Mouse (Mus musculus) adrenal gland, adult 18-20 months (tissue): ENCODE data around the gene Msln. TPM values are rescaled to one million over a fixed set of nuclear protein-coding genes. Genes with fewer than 3 reads are reported as not detected.
"Not testable (repeated sequence)": the region's sequence is repeated elsewhere in the genome, so short reads cannot be mapped to it uniquely, and the experiment has no call there.

Source experiments
- DNase-seq, 2 experiments: peaks; one replicate each; pipeline ENCODE4 v3.0.0; 2021 to 2022; ENCODE audit warnings: low spot score in 2 of 2
- total RNA-seq, 2 experiments: library from RNA; stranded (reverse); gene quantifications; 1 replicate in 1 of 2; 2 replicates in 1 of 2; pipeline ENCODE4 v1.2.3; 2021

The Msln gene
- total RNA-seq, 2 experiments from 2014 or later = 6.5 to 11.5 TPM

DNA sequence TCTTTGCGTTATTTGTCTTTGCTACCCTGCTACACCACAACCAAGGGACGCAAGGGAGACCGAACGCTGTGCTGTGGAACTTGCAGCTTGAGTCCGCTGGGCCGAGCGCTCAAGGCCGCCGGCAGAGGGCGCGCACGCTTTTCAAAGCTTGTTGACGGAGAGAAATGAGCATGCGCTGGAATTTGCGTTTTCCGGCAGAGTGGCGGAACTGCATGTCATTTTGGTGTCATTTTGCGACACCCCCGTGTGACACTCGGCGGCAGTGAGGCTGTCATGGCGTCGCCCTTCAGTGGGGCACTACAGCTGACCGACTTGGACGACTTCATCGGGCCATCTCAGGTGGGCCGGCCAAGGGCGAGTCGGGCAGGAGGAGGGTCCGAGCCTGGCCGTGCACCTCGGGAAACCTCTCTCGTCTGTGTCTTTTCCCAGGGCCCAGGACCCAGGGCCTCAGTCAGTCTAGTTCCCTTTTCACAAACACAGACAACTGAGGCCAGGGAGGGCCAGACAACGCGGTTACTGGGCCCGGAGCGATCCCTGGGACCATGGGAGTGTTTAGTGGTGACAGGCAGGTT is 19.5 kb upstream of the Msln start, which contains the start of gene Narfl:
TSS of gene Narfl (plus strand) at position 228 of the 572 bp plus-strand sequence.
- peak; percentile 99 for DNase-seq

DNA sequence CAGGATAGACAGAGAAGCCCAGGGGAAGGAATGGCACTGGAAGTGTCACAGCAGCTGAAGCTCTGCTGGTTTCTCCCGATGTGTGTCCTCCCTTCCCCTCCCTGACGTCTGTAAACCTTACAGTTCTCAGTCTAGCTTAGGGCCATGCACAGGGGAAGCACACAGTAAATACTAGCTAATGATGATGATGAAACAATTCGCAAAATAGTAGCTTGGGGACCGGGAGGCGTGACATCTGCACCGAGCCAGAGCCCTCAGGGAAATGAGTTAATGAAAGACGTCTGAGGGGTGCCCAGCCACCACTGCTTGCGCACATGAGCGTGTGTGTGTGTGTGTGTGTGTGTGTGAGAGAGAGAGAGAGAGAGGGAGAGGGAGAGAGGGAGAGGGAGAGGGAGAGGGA is 15.2 kb upstream of the Msln start:
- no peak for DNase-seq

DNA sequence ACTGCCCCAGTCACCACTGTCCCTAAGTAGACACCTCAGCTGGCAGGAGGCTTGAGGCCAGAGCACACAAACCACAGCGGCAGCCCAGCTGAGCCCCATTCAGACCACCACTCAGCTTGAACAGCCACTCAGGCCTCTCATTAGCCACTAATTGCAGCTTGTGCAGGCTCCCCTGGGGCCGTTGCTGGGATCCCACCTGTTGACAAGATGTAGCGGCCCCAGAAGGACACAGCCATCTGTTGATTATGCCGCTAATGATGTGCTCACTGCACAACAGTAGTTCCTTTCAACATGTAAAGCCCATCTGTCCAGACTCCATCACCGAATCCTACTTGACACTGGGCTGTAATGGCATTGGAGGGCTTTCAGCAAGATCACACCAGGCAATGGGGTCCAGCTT is 11.7 kb upstream of the Msln start:
- DNase-seq = no peak

DNA sequence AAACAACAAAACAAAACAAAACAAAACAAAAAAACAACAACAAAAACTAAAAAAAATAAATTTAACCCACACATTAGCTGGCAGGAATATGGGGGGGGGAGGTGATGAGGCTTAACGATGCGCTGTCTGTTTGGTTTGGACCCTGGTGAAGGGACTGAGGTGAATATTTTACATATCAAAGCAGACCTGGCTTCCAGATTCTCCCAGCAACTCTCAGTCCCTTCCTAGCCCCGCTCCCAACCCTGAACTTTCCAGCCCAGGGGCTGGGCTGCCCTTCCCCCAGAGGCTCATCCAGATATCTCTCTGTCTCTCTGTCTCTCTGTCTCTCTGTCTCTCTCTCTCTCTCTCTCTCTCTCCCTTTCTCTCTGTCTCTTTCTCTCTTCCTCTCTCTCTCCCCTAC is 8.4 kb upstream of the Msln start:
- DNase-seq = no peak

DNA sequence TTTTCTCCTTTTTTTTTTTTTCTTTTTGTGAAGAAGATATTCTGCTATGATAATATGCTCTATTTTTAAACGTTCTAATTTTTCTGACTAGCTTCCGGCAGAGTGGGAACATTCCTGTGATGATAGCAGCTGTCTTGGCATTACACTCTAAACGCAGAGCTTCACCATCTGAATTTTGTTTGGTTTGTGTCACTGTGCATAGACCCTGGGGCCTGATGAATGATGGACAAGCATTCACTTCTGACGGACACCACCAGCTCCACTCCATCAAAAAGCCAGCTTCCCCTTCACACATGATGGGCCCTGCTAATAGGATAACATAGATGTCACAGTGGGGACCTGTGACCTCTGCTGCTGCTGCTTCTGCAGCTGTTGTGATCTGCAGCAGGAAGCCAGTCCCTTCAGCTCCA is 7.4 kb upstream of the Msln start:
- no peak for DNase-seq

DNA sequence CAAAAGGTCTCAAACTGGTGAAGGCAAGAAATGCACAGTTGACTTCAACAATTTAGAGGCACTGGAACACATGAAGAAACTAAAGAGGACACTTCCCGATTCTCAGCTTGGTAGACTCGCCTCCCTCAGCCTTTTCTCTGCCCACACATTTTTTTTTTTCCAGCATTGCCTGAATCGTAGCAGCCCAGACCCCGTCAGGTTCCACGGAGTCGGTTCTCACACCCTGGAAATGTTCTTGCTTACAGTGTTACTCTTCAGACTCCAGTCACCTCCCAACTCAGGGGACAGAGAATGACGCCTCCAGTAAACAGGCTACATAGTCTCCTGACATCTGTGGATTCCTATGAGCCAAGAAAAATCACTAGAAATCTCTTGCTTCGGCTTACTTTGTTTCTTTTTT is 6.0 kb upstream of the Msln start:
- DNase-seq = no peak

DNA sequence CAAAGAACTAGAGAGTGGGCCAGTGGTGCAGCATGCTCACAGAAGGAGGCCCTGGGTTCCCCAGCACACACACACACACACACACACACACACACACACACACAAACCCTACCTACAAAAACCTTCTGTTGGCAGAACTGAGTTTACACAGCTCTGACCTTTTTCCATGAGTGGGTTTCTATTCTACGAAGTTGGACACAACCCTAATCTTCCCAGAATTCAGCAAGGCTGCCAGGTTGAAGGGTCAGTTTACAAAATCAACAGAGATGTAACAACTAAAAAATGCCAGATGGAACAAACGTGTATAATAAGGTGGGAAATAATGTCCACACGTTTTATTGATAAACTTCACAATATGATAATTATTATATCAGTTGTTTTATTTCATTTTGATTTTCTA is 3.5 kb upstream of the Msln start:
- DNase-seq = no peak

DNA sequence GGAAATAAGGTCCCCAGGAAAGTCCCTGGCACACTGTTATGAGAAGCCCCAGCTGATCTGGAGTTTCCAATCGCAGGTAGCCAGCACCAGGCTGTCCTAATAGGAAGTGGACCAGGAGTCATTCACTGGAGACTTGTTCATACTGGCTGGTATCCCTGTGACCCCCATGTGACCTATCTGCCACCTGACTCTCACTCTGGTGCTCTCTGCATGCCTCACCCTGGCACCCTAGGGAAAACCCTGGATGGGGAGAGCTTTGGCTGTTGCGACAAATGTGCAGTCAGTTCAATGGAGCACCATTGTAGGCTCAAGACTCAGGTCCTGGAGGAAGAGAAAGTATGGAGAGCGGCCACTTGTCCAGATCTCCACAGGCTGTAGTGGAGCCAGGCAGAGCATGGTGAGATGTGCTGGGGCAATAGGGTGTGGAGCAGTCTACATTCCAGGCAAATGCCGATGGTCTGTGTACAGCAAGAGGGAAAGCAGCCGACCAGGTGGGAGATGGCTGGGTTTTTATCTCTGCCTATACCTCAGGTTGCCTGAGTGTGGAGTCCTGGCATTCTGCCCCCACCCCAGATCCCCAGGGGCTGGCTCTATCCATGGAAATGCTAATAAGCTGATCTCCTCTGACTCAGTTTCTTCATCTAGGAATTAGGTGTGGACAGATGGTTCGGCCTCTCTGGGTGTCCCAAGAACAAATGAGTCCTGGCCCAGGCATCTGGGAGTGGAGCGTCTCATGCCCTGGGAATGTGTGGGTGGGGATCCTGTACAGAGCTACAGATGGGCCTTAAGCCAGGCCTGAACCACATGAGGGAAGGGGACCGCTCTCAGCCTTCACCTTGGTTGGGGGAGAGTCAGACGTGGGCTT is 2.4 kb upstream of the Msln start:
- no peak for DNase-seq

DNA sequence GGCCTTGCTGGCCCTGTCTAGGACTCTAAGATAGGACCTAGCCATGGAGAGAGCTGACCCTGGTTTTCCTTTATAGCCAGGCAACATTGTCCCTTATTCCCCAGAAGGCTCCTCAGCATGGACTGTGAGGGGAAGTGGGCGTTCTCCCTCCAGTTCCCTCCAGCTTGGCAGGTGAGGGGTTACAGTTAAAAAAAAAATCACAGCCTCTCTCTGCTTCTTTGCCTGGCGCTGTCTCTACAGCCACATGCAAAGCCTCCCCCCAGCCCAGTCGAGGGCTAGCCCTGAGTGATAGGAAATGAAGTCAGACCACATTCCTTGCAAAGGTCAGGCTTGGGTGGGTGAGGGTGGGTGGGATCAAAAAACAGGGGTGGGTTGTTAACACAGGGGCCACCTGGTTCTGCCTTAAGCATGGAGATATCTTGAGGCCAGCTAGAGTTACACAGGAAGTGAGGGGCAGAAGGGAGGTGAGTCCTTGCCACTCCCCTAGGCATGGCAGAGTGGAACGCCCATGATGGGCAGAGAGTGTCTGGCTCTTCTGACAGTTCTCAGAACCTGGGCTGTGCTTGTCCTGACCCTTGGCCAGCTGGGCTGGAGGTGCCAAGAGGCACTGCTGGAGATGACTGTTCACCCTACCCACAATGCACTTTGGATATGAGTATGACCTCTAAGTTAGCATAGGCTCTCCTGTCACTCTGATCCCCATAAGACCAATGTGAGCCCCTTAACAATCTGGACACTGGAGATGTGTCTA is 1.6 kb upstream of the Msln start:
- no peak for DNase-seq

DNA sequence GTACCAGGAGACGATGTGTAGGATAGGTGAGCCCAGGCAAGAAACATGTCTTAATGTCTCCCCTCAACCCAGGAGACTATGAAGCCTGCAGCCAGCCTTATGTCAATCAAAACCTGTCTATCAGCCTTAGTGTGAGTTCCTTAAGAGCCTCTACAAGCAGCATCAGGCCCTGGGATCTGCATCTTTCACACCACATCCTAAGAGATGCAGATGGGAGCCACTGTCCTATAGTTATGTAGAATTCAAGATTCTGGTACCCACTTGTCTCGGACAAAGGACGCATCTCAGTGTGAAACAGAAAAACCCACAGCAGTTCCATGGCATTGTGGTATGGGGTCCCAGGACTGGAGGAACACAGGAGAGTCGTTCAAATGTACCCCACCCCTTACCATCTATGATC is 908 bp upstream of the Msln start:
- DNase-seq = no peak

DNA sequence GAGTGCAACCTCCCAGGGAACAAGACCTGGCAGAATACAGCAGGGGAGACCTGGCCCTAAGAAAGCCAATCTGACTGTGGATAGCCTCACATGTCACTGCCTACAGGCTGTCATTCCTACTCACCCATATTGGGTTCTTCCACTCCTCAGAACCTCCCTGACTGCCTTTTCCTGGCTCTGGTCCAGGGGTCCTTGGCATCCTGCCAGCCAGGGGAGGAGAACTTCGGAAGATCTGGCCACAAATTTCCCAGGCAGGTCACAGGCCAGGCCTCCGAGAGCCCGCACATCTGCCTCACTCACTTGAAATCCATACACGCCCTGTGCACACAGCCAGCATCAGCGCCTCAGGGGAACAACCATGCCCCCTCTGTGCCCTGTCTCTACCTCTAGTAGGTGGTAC is 2.7 kb downstream of the Msln start:
- peak; percentile 63 to 71 for DNase-seq

DNA sequence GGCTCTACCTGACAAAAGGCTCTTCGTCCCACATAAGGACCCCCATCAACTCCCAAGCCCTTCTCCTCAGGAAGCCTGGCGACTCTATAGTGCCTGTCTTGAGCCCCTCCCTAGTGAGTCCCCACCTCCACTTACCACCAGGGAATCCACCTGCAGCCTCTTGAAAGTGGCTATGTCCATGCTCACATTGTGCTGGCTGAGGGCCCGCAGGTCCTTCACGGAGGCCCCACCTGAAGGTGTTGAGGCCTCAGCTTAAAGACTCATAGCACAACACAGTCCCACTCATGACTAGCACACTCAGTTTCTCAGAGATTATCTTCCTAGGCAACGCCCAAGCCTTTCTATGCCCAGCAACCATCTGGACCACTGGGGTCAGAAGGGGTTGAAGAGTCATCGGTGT is 4.9 kb downstream of the Msln start:
- DNase-seq = no peak

DNA sequence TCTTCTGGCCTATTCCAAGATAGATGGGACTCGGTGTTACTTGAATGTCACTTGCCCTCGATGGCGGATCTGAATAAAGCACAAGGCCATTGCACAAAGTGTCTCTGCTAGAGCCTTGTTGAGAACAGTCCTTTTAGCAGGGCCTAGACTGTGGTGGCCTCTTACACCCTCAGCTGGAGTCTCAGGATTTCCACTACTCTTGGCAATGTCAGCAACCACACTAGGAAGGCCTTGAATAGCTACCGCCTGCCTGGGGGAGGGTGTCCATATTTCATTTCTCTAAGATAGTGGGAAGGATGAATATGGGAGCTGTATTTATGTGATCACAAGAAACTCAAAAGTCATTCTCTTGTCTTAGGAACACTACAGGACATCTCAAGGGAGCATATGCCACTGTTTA is 5.9 kb downstream of the Msln start:
- no peak for DNase-seq

DNA sequence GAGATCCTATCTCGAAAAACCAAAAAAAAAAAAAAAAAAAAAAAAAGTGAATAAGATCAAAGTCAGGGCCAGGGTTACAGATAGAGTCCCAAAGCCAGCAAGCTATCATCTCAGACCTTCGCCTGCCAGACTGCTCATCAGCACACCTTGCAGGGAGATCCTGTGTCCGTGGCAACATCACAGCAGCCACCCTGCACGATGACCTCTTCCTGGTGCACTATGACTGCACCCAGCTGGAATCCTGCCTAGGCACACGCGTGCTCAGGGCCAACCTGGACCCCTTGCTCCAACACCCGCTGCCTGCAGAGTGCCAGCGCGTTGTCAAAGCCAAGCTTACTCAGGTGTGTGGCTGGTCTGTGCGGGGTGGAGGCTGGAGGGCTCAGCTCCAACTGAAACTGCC is 9.9 kb downstream of the Msln start:
- no peak for DNase-seq

DNA sequence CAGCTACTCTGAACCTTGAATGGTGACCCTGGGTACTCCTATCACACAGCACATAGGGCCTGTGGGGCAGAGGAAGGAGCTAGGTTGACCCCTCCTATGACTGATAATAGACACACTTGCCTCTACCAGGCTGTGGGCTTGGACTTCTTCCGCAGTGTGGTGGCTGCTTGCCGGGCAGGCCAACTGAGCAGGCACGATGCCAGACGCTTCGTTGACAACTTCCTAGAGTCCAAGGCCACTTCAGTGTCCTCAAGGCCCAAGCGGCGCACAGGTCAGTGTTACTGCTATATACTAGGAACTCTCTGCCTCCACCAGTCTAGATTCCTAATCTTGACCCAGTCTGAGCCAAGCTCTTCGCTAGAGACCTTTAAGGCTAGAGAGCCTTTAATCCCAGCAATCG is 10.3 kb downstream of the Msln start:
- DNase-seq = peak; percentile 42 to 67

DNA sequence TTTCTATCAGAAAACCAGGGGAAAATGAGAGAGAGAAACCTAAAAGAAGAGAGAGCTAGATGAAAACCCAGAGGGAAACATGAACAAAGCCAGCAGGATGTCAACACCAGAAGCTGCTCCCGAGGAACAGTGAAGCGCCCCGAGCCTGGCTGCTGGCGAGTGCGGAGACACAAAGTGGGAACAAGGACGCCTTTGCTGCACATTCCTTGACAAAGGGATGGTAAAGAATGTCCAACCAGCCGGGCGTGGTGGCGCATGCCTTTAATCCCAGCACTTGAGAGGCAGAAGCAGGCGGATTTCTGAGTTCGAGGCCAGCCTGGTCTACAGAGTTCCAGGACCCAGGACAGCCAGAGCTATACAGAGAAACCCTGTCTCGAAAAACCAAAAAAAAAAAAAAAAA is 12.7 kb downstream of the Msln start:
- not testable (repeated sequence) for DNase-seq

DNA sequence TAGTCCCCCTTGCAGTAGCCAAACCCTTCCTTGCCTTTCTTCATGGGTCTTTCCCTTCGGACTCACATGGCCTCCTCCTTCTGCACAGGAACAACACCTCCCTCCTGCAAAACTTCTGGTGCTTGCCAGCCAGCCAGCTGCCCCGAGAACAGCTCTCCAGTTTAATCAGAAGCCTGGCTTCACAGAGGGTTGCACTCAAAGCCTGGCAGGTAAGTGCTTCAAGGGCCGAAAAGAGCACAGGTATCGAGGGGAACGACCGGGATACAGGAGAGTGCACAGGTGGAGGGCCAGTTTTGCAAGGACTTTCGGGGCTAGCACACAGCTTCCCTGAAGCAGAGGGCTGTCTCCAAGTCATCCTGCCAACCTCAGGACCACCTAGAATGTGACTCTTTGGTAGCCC is 15.3 kb downstream of the Msln start:
- no peak for DNase-seq

DNA sequence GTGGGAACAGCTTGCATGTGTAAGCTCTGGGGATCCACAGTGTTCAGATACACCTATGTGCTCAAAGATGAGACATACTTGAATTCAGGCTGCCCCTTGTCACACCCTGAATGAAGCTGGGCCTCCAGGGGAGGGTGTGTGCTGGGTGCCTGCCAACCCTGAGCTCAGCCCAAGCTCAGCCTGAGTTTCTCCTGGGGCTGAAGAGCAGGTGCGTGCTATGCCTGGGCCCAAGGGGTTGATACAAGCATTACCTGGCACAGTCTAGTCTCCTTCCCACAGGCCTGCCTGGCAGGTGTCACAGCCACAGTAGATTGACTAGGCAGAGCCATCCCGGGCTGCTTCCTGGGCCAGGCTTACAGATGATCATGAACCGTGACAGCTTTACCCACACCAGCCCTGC is 18.4 kb downstream of the Msln start, which contains the start of gene Mslnl:
TSS of gene Mslnl (plus strand) at position 298 of the 400 bp plus-strand sequence.
- no peak for DNase-seq

DNA sequence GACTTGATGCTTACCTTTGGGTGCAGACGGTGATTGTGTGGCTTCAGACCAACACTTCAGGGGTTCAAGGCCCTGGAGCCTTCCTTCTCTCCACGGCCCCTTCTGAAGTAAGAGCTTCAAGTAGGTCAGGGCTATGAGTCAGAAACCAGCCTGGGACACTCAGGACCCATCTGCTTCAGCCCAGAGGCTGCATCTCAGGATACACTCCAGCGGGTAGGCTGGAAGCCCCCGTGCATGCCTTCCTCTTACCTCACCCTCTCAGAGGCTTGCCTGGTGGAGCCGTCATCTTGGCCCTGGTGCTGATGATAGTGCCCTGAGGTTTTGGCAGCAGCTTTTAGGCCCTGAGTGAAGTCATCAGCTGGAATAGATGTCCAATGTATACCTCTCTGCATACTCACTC is 18.9 kb downstream of the Msln start:
- DNase-seq = no peak

DNA sequence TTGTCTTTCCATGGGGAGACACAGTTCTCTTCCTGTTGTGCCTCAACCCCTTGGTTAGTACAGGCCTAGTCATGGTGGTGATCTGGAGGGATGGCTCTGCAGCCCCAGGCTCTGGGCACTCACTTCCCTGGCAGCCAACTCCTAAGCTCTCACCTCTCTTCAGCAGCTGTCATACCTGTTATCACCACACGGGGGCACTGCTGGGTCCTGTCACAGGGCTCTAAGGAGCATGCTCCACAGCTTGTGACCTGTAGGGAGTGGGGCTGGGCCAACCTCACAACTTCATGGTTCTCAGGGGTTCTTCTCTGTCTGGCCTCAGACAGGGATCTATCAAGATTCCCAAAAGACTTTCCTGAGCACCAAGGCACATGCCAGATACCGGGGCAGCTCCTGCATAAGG is 22.1 kb downstream of the Msln start:
- DNase-seq = peak; percentile 83 to 88

DNA sequence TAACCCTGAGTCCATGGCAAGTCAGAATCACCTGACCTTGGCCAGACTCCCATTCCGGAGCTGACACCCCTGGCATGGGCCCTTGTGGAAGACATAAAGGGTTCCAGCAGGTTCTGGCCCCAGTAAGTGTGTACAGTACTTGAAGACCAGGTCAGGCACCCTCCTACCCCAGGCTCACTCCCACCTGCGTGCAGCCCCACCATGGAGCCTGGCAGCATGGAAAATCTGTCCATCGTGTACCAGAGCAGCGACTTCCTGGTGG is 26.2 kb downstream of the Msln start:
- DNase-seq = no peak

DNA sequence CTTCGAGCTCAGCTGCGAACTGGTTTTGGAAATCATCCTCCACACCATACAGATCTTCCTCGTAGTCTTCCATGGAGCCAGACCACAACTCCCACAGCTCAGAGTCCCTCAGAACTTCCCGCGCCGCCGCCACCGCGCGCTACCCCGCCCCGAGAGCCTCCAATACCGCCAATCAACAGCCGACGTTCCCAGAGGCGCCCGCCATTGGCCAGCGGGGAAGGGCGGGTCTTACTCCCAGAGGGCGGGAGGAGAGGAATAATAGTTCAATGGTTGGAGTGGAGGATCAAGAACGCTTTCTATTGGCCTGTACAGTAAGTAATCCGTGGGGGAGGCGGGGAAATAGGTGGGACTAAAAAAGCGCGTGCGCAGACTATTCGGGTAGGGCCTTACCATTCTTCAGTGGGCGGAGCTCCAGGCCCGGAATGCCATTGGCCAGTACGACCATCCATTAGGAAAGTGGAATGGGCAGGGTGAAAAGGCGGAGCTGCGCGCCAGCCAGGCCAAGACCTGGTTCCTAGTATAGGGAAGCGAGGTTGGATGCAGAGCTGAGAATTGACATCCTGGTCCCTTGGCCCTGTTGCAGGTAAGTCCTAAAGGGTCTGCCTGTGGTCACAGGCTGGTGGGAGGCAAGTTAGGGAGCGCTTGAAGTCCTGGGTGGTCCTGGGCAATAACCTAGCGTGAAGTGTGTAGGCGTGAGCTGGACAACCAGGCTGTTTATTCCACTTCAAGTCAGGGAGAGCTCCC is 26.7 kb downstream of the Msln start, which contains the start of the genes Chtf18 and Rpusd1:
TSS of gene Chtf18 (minus strand) at position 155 of the 744 bp plus-strand sequence.
TSS of gene Rpusd1 (plus strand) at position 406 of the 744 bp plus-strand sequence.
- DNase-seq = peak; percentile 93 to 94
